Mouse (Mus musculus): ENCODE data around the gene Coro7.
A peak's percentile ranks its signal among the peaks of the same experiment; 100 is the strongest.

The Coro7 gene

GRCm38 (mm10) chr16:4648416-4649023, 31.1 kb downstream of the Coro7 start:
- DNase-seq (ENCODE audit: low spot score) = no peak

- DNase-seq (ENCODE audit: low spot score) = no peak
Observed at GRCm38 (mm10) chr16:4647651-4648141, 31.9 kb downstream of the Coro7 start.

GRCm38 (mm10) chr16:4646831-4647230, 32.7 kb downstream of the Coro7 start:
- no peak for DNase-seq (ENCODE audit: low spot score)

- no peak for DNase-seq (ENCODE audit: low spot score)
Observed at GRCm38 (mm10) chr16:4645867-4646266, 33.7 kb downstream of the Coro7 start.

GRCm38 (mm10) chr16:4643670-4644419, 35.7 kb downstream of the Coro7 start:
- peak; percentile 84 for DNase-seq (ENCODE audit: low spot score)

- DNase-seq (ENCODE audit: low spot score) = no peak
Observed at GRCm38 (mm10) chr16:4642937-4643336, 36.6 kb downstream of the Coro7 start.

- peak; percentile 85 for DNase-seq (ENCODE audit: low spot score)
Observed at GRCm38 (mm10) chr16:4642190-4642589, 37.4 kb downstream of the Coro7 start.

- no peak for DNase-seq (ENCODE audit: low spot score)
Observed at GRCm38 (mm10) chr16:4641119-4641838, 38.3 kb downstream of the Coro7 start.

- no peak for DNase-seq (ENCODE audit: low spot score)
Observed at GRCm38 (mm10) chr16:4640267-4641005, 39.1 kb downstream of the Coro7 start.

- peak; percentile 86 for DNase-seq (ENCODE audit: low spot score)
Observed at GRCm38 (mm10) chr16:4639831-4640237, 39.7 kb downstream of the Coro7 start, which contains the start of the genes Vasn and Dnaja3. TSS of gene Vasn (plus strand) at chr16:4639941. TSS of gene Dnaja3 (plus strand) at chr16:4639989.

- no peak for DNase-seq (ENCODE audit: low spot score)
Observed at GRCm38 (mm10) chr16:4638891-4639390, 40.6 kb downstream of the Coro7 start.

GRCm38 (mm10) chr16:4635760-4636159, 43.8 kb downstream of the Coro7 start:
- no peak for DNase-seq (ENCODE audit: low spot score)

- DNase-seq (ENCODE audit: low spot score) = no peak
Observed at GRCm38 (mm10) chr16:4634681-4635080, 44.9 kb downstream of the Coro7 start.

- no peak for DNase-seq (ENCODE audit: low spot score)
Observed at GRCm38 (mm10) chr16:4633661-4634060, 45.9 kb downstream of the Coro7 start.

- DNase-seq (ENCODE audit: low spot score) = no peak
Observed at GRCm38 (mm10) chr16:4632050-4632449, 47.5 kb downstream of the Coro7 start.

- peak; percentile 40 for DNase-seq (ENCODE audit: low spot score)
Observed at GRCm38 (mm10) chr16:4629950-4630349, 49.6 kb downstream of the Coro7 start.

GRCm38 (mm10) chr16:4628898-4629419, 50.6 kb downstream of the Coro7 start:
- no peak for DNase-seq (ENCODE audit: low spot score)

GRCm38 (mm10) chr16:4627105-4627504, 52.5 kb downstream of the Coro7 start:
- no peak for DNase-seq (ENCODE audit: low spot score)

- DNase-seq (ENCODE audit: low spot score) = peak; percentile 85
Observed at GRCm38 (mm10) chr16:4624481-4625110, 55.0 kb downstream of the Coro7 start, which contains the start of gene Pam16. TSS of gene Pam16 (minus strand) at chr16:4624988.

GRCm38 (mm10) chr16:4624074-4624473, 55.5 kb downstream of the Coro7 start:
- no peak for DNase-seq (ENCODE audit: low spot score)

- DNase-seq (ENCODE audit: low spot score) = no peak
Observed at GRCm38 (mm10) chr16:4616829-4617228, 62.7 kb downstream of the Coro7 start.

Data from ovary, adult 18-20 months (tissue).